Mouse (Mus musculus) layer of hippocampus, postnatal 14 days (tissue): ENCODE measurements around the gene Trim46. TPM values are rescaled to one million over a fixed set of nuclear protein-coding genes. Genes with fewer than 3 reads are reported as not detected.
A peak's percentile ranks its signal among the peaks of the same experiment; 100 is the strongest.

Source experiments
- DNase-seq, 2 experiments: peaks; one replicate each; pipeline ENCODE4 v3.0.0; 2021 to 2022; ENCODE audit warnings: low spot score in 2 of 2, mixed read lengths in 1 of 2
- total RNA-seq, 2 experiments: library from RNA; stranded (reverse); gene quantifications; 2 replicates each; pipeline ENCODE4 v1.2.3; 2021

Gene Trim46
- total RNA-seq, 2 experiments from 2014 or later = 97.0 to 99.4 TPM

- DNase-seq = peak; percentile 91 to 93
These were observed 32.1 kb downstream of the Trim46 start for GRCm38 (mm10) chr3:89213803-89214530.

- DNase-seq = no peak
These were observed 35.4 kb downstream of the Trim46 start for GRCm38 (mm10) chr3:89210731-89211130.

- no peak for DNase-seq
These were observed 35.9 kb downstream of the Trim46 start for GRCm38 (mm10) chr3:89210162-89210561.

DNA sequence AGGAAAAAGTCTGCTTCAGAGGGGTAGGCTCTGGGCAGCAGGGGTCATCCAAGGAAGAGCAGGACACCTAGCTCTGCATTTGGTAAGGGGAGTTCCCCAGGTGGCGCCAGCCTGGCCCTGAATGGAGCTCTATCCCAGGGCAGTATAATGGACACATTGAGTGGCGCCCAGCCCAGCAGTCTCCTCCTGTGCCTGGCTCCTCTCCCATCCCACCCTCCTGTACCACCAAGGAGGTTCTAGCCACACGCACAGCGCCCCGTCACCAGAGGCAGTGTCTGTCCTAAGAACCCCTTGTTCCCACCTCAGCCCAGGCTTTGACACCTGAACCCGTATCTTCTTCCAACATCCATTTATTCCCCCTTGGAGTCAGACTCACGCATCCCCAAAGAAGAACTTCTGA, 36.4 kb downstream of the Trim46 start:
- no peak for DNase-seq

DNA sequence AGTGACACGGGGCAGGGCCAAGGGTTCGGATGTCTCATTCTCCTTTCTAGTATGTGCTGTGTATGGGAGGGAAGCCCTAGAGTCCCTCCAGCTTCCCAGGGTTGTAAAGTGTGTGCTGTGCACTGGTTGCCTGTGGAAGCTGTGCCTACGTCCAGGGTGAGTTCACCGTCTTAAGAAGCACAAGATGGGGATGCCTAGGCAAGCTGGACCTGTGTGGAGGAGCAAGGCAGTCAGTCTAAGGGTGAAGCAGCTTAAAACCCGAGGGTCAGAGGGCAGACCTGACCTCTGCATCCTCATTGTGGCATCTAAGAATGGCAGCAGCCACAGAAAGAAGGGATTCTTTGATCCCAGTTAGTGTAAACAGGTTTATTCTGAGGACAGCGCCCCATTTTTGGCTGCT, 37.4 kb downstream of the Trim46 start:
- no peak for DNase-seq

DNA sequence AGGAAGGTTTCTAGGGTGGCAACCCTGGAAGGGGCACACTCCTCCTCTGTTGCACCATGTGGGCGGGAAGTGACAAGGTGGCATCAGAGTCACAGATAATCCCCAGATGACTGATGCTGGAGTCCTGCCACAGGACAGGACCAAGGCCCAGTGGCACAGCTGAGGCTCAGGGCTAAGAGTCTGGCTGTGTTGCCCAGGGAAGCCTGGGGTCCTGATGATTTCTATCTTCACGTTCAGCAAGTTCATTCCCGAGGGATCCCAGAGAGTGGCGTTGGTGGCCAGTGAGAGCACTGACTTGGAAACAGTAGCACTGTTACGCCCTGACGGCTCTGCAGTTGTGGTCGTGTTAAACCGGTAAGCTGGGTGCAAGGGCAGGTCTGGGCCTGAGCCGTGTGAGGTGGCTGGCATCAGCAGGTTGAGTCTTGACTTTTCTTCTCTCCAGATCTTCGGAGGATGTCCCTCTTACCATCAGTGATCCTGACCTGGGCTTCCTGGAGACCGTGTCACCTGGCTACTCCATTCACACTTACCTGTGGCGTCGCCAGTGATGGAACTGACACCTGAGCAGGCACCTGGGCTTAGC, 37.9 kb downstream of the Trim46 start:
- DNase-seq = no peak

DNA sequence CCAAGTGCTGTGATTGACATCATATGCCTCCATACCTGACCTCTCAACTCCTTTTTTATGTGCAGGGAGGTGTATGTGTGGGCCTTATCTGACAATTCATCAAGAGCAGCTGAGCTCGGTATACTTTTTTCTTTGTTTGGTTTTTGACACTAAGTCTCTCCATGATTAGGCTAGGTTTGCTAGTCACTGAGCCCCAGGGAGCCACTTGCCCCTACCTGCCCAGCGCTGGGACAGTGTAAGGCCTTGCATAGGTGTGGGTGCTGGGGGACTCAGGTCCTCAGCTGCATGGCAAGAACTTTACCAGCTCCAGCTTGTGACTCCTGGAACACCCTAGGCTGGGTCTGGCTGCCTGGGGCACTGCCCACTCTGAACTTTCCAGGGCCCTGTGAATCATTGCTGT, 39.4 kb downstream of the Trim46 start:
- DNase-seq = no peak

DNA sequence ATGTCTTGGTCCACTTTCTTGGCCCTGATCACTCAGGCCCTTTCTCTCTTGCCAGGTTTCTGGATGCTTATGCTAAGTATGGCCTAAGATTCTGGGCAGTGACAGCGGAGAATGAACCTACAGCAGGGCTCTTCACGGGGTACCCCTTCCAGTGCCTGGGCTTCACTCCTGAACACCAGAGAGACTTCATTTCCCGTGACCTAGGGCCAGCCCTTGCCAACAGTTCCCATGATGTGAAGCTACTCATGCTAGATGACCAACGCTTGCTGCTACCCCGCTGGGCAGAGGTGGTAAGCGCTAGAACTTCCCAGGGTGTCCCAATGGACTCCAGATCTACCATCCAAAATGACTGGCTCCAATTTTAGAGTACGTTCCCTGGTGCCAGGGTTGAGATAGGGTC, 40.0 kb downstream of the Trim46 start:
- DNase-seq = no peak

- DNase-seq = no peak
These were observed 43.0 kb downstream of the Trim46 start for GRCm38 (mm10) chr3:89203142-89203514.

DNA sequence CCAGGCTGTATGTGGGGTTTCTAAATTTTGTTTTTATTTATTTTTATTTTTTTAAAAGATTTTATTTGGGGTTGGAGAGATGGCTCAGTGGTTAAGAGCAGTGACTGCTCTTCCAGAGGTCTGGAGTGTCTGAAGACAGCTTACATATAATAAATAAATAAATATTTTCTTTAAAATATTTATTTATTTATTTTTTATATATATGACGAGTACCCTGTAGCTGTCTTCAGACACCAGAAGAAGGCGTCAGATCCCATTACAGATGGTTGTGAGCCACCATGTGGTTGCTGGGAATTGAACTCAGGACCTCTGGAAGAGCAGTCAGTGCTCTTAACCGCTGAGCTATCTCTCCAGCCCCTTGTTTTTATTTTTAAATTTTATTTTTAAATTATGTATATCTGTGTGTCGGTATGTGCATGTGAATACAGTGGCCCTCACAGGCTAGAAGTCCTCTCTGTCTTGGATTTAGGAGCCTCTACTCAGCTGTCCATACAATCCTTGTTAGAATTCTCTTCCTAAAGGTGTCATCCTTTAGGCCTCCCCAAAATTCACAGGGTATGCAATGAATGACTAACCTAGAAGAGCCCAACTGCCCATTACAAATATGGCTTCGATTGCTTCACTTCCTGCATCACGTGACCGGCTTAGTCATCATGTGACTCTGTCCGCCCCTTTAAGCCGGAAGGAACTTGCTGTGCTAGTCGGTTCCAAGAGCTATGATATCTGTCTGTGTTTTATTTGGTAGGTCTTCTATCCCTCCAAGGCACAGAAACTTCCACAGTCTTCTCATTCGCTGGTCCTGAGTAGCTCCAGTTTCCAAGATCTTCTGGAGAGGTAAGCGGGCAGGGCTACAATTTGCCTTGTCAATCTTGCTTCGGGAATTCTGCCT, 43.6 kb downstream of the Trim46 start, which contains the start of gene Gba:
Gene Gba, plus strand, starts transcription at position 676 of the 889 bp plus-strand sequence.
- peak; percentile 84 to 91 for DNase-seq

DNA sequence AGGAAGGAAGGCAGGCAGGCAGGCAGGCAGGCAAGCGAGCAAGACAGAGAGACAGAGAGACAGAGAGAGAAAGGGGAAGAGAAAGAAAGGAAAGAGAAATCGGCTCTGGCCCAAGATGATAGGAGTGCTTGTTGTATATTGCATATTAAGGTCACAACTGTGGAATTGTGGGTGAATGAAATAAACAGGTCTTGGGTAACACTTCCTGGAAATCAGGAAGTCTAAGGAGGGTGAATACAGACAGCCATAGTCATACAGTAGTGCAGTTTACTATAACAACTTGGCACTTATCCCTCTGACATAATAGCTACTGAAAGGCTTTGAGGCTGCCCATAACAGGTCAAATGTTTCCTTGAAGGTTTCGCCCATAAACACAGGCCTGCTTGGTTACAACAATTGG, 46.3 kb downstream of the Trim46 start:
- DNase-seq = no peak

DNA sequence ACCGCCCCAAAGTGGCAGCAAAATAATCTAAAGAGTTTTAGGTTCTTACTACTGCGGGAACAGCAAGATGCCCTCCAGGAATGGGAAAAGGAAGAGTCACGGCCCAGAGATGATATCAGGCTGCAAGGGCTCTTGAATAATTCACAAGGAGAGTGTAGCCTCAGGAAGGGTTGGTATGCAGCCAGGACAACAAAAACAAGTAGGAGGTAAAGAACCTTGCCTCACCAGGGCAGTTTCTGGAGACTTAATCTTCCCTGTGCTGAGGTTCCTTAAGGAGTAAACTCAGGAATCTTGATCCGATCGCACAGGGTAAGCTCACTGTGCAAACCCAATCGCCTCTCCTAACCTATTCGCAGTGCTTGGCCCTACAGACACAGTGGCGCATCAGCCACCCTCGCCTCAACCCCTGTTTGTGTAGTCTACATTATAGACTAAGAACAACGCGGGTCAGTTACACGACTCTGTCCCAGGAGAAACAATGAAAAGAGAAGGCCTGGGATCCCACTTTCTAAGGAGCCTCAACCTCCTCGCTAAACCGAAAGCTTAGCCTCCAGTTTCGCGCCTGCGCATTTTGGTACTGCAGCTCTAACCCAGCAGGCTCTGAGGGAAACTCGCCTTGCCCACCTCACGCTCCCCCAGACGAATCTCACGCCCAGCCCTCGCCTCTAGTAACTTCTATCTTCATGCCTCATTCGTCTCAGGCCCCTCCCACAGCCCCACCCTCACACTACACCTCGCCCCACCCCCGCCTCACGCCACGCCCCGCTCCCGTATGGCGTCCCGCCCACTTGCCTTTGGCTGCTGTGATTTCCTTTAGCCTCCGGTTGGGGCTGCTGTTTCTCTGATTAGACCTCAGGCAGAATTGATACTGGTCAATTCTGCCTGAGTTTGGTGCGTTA, 49.9 kb downstream of the Trim46 start:
- peak; percentile 73 to 84 for DNase-seq

- no peak for DNase-seq
These were observed 52.3 kb downstream of the Trim46 start for GRCm38 (mm10) chr3:89193853-89194252.

- DNase-seq = no peak
These were observed 52.8 kb downstream of the Trim46 start for GRCm38 (mm10) chr3:89193351-89193750.

- DNase-seq = no peak
These were observed 55.7 kb downstream of the Trim46 start for GRCm38 (mm10) chr3:89190436-89190835.

GRCm38 (mm10) chr3:89188478-89188875, 57.6 kb downstream of the Trim46 start:
- DNase-seq = no peak

DNA sequence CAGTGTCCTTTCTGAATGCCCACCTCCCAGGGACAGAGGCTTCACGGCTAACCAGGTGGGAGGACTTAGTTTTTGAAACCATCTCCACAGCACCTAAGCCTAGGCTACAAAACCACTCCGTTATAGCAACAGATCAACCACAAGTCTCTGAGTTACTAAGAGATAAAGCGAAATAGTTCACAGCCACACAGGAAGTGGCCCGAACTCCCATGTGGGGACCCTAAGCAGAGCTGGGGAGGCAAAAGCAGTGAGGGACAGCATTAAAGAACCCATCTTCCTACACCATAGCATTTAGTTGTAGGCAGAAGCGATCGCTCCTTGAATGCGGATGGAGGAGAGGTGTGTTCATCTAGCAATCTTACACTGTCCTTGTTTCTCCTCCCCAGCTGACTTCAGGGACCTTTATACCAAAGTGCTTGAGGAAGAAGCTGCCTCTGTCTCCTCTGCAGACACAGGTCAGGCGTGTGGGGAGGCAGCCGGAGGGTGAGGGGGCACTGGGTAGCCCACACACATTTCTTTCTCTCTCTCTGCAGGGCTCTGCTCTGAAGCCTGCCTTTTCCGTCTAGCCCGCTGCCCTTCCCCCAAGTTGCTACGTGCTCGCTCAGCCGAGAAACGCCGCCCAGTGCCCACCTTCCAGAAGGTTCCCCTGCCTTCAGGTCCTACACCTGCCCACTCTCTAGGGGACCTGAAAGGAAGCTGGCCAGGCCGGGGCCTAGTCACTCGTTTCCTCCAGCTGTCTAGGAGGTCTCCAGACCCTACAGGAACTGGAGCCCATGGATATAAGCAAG, 58.2 kb downstream of the Trim46 start:
- DNase-seq = no peak

GRCm38 (mm10) chr3:89187197-89187596, 58.9 kb downstream of the Trim46 start:
- DNase-seq = no peak
